Mouse (Mus musculus): ENCODE results near the gene Fam104a.
A peak's percentile ranks its signal among the peaks of the same experiment; 100 is the strongest.

- no peak for TF ChIP-seq GABPA (IDR thresholded peaks at IDR 0.05; ENCODE audit: low read depth, low read length)
- TF ChIP-seq CTCF (IDR thresholded peaks at IDR 0.05 in 2 of 3, conservative IDR thresholded peaks at IDR 0.05 in 1 of 3; ENCODE audit: control insufficient read depth in 1 of 3, insufficient read depth in 1 of 3, low read depth in 2 of 3, low read length in 3 of 3, poor library complexity in 1 of 3, severe bottlenecking in 1 of 3): peak; percentile 77 to 83 (median 83)
- no peak for TF ChIP-seq TAL1 (IDR thresholded peaks at IDR 0.05; ENCODE audit: low read length)
- no peak for TF ChIP-seq MAX (IDR thresholded peaks at IDR 0.05; ENCODE audit: low read length)
- no peak for TF ChIP-seq TCF12 (IDR thresholded peaks at IDR 0.05; ENCODE audit: low read depth, low read length)
These were observed 72.0 kb downstream of the Fam104a start for GRCm38 (mm10) chr11:113611664-113612611.

Data from MEL (cell line).